Mouse (Mus musculus) liver, adult 2 months (tissue): Measurements from ENCODE around the gene Ciita. TPM values are rescaled to one million over a fixed set of nuclear protein-coding genes. Genes with fewer than 3 reads are reported as not detected.

Experiments used
- DNase-seq: peaks from one replicate; pipeline ENCODE4 v3.0.0-alpha.2; 2011; ENCODE audit warnings: low read depth, low spot score; ENCODE audit errors: extremely low read depth
- H3K27ac ChIP-seq: fragments of 200-500 bp; replicated peaks from 2 replicates; pipeline ENCODE4 v1.5.1; 2012; ENCODE audit warnings: low read depth, mild to moderate bottlenecking, control low read depth, inconsistent platforms, low read length; ENCODE audit not compliant: insufficient read depth
- H3K27me3 ChIP-seq: fragments of 200-500 bp; 2 replicates; pipeline ENCODE4 v1.6.1; 2012; ENCODE audit warnings: mild to moderate bottlenecking, moderate library complexity, low read length, inconsistent platforms; ENCODE audit not compliant: control insufficient read depth, insufficient read depth
- H3K36me3 ChIP-seq: fragments of 200-500 bp; 2 replicates; pipeline ENCODE4 v1.6.1; 2012; ENCODE audit warnings: low read length, inconsistent platforms; ENCODE audit not compliant: control insufficient read depth, insufficient read depth
- H3K4me1 ChIP-seq: fragments of 200-500 bp; 2 replicates; pipeline ENCODE4 v1.6.1; 2011; ENCODE audit warnings: low read length; ENCODE audit not compliant: control insufficient read depth, insufficient read depth
- H3K4me3 ChIP-seq: fragments of 200-500 bp; 2 replicates; pipeline ENCODE4 v1.5.1; 2011; ENCODE audit warnings: low read depth, mild to moderate bottlenecking, control low read depth, low read length, moderate library complexity; ENCODE audit not compliant: insufficient read depth
- H3K79me2 ChIP-seq: fragments of 200-500 bp; 2 replicates; pipeline ENCODE4 v1.6.1; 2012; ENCODE audit warnings: inconsistent platforms, mild to moderate bottlenecking, low read length, moderate library complexity; ENCODE audit not compliant: control insufficient read depth, insufficient read depth
- H3K9ac ChIP-seq: fragments of 200-500 bp; 2 replicates; pipeline ENCODE4 v1.6.1; 2012; ENCODE audit warnings: low read depth, mild to moderate bottlenecking, control low read depth, inconsistent platforms, low read length
- CTCF ChIP-seq: fragments of 200-500 bp; IDR thresholded peaks from 2 replicates; pipeline ENCODE4 v1.5.1; 2011; ENCODE audit warnings: low read depth, low read length, control low read depth
- POLR2A ChIP-seq: fragments of 200-500 bp; IDR thresholded peaks from 2 replicates; pipeline ENCODE4 v1.6.1; 2011; ENCODE audit warnings: low read length, control low read depth; ENCODE audit not compliant: insufficient read depth; ENCODE audit errors: extremely low read depth
- WGBS: fragments of 180-500 bp; shearing (Covaris S2); methylation state at CpG from one replicate; pipeline ENCODE4 v1.1.7; 2018; 5-methylcytosine and 5-hydroxymethylcytosine counted together
- polyA plus RNA-seq: library from polyadenylated mRNA; depleted of rRNA; stranded (reverse); fragments of >200 nt; gene quantifications from 2 replicates; pipeline ENCODE4 v1.2.3, GENCODE M21; 2012; rRNA removed
- total RNA-seq: library from RNA; depleted of rRNA; stranded (reverse); fragments of >200 nt; gene quantifications from 2 replicates; pipeline ENCODE4 v1.2.3, GENCODE M21; 2014; rRNA removed

The Ciita gene
- total RNA-seq (1.0 and 2.2 TPM in 2 replicates), polyA plus RNA-seq (0.51 and 1.1 TPM in 2 replicates)

DNA sequence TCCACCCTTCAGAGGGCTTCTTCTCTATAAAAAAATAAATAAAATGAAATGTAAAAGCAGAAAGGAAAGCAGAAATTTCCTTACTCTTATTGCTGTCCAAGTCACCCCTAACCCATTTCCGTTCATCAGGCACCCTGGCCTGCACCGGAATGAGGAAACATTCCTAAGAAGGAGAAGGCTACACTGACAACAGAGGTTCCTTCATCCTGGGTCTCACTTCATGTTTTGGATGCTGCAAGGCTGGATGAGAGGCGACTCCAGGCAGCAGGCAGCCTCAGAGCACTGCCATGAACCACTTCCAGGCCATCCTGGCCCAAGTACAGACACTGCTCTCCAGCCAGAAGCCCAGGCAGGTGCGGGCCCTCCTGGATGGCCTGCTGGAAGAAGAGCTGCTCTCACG, at the start of gene Ciita:
Gene Ciita, plus strand, starts transcription at position 203 of the 400 bp plus-strand sequence.
- peak within 1 kb of the TSS; percentile 38; the same call in 1 of the 2 replicates for H3K4me3 ChIP-seq
- H3K79me2 ChIP-seq = no peaks in the 10 kb centered on the region
- H3K9ac ChIP-seq = no peak within 1 kb of the TSS
- H3K27me3 ChIP-seq = no peaks in the 10 kb centered on the region
- no peak within 1 kb of the TSS for H3K27ac ChIP-seq
- no peak for TF ChIP-seq POLR2A
- TF ChIP-seq CTCF = no peak
- 74% methylated on average over 5 of the region's 5 CpGs for WGBS
- H3K4me1 ChIP-seq = peaks cover 4% of the 10 kb centered on the region; the same call in 1 of the 2 replicates
- H3K36me3 ChIP-seq = no peaks in the 10 kb centered on the region
- no peak for DNase-seq

DNA sequence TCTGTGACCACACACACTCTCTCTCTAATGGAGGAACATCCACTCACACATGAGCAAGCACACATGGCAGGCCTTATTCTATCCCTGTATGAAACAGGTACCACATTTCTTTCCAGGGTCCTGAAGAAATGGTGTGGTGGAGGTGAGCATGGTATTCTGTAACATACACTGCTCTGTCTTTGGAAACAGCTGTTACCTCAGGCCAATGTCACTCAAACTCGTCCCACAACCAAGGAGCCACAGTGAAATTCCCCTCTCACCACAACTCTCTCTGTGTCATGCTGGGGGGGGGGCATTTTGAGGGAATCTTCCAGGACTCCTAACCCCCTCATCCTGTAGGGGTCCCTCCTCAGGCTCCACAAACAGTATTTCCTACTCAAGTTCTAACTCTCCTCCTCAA, 47.9 kb upstream of the Ciita start:
- TF ChIP-seq POLR2A (no peak), CTCF (no peak)

DNA sequence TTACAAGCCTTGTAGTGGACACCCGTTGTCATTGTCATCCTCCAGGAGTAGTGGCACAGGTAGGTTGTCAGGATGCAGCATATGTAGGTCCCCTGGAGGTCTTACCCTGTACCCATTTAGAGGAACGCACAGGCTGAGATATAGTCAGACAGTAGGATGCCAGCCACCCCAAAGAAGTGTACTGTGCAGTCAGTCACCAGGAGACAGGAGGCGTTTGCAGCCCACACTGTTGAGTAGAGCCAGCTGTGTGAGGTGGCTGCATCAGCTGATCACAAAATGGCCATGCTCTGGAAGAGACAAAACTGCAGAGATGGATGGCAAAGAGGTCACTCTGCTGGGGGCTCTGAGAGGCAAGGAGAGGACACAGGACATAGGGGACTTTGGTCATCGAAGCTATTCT, 47.5 kb upstream of the Ciita start:
- H3K9ac ChIP-seq = no peak overlapping the region
- H3K36me3 ChIP-seq = no peaks in the 10 kb centered on the region
- H3K27me3 ChIP-seq = no peaks in the 10 kb centered on the region
- 86% methylated on average over 4 of the region's 4 CpGs for WGBS
- H3K27ac ChIP-seq = no peak overlapping the region
- H3K4me1 ChIP-seq = peaks cover 5% of the 10 kb centered on the region; the same call in 1 of the 2 replicates
- no peaks in the 10 kb centered on the region for H3K79me2 ChIP-seq
- no peak for DNase-seq
- TF ChIP-seq POLR2A (no peak), CTCF (no peak)
- H3K4me3 ChIP-seq = no peak overlapping the region

More for the DNA sequence above, 47.9 kb upstream of the Ciita start:
- H3K4me3 ChIP-seq = no peak overlapping the region
- H3K79me2 ChIP-seq = no peaks in the 10 kb centered on the region
- H3K4me1 ChIP-seq = peaks cover 5% of the 10 kb centered on the region; the same call in 1 of the 2 replicates
- H3K9ac ChIP-seq = no peak overlapping the region
- 75% methylated on average over 1 of the region's 1 CpGs for WGBS
- no peak overlapping the region for H3K27ac ChIP-seq
- DNase-seq = no peak
- no peaks in the 10 kb centered on the region for H3K36me3 ChIP-seq
- H3K27me3 ChIP-seq = no peaks in the 10 kb centered on the region

DNA sequence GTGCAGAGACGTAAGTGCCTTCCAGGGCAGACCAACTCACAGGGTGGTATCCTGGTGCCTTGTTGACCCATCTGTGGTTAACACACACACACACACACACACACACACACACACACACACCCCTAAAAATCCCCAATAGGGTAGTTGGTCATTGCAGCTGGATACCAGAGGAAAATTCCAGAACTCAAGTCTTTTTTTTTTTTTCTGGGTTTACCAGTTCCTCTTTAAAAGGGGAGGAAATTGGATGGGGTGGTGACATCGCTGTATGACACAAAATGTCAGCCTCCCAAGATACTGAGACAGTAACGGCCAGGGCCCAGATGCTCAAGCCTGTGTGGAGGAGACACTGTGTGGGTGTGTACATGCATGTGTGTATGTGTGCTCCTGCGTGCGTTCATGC, 46.5 kb upstream of the Ciita start:
- DNase-seq = peak; percentile 7
- Histone ChIP-seq H3K27me3 (no peaks in the 10 kb centered on the region), H3K27ac (no peak overlapping the region), H3K79me2 (no peaks in the 10 kb centered on the region), H3K4me1 (peaks cover 5% of the 10 kb centered on the region; the same call in 1 of the 2 replicates), H3K36me3 (no peaks in the 10 kb centered on the region), H3K4me3 (no peak overlapping the region), H3K9ac (no peak overlapping the region)
- TF ChIP-seq CTCF (no peak), POLR2A (no peak)
- 85% methylated on average over 5 of the region's 5 CpGs for WGBS

DNA sequence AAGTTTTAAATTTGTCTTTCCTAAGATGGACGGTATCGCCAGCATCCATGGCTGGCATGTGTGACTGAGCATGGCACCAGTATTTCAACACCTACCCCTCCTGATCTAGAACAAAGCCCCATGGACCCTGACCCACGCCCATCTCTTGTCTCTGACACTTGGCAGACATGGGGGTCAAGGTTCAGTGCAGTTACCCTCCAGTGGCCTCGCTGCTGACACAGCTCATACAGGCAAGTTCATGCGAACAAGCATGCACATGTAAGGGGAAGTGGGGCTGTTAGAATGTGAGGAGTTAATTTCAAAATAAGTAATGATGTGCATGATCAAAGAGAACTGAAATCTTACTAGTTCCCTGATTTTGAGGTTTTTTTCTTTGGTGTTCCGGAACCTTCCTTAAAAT, 43.7 kb upstream of the Ciita start:
- no peak overlapping the region for H3K9ac ChIP-seq
- no peak for TF ChIP-seq POLR2A
- no peak for TF ChIP-seq CTCF
- no peak overlapping the region for H3K4me3 ChIP-seq
- H3K27me3 ChIP-seq = no peaks in the 10 kb centered on the region
- peaks cover 5% of the 10 kb centered on the region; the same call in 1 of the 2 replicates for H3K4me1 ChIP-seq
- H3K27ac ChIP-seq = no peak overlapping the region
- 63% methylated on average over 6 of the region's 6 CpGs for WGBS
- H3K79me2 ChIP-seq = no peaks in the 10 kb centered on the region
- no peaks in the 10 kb centered on the region for H3K36me3 ChIP-seq
- peak; percentile 65 for DNase-seq

DNA sequence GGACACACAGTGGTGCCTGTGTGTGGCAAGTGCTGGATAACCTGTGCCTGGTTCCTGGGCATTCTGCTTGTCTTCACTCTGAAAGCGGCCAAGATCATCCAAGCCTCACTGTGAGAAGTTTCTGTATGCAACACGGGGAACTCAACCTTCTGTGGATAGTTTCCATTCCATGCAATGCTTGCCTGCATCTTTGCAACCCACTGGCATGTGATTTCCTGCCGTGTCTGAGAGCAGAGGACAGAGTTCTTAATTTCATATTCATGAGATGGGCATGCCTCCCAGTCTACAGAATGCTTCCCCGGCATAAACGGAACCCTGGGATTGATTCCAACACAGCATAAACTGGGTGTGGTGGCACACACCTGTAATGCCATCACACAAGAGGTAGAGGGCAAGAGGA, 41.8 kb upstream of the Ciita start:
- TF ChIP-seq POLR2A (no peak), CTCF (no peak)
- Histone ChIP-seq H3K4me3 (no peak overlapping the region), H3K4me1 (peaks cover 5% of the 10 kb centered on the region; the same call in 1 of the 2 replicates), H3K27me3 (no peaks in the 10 kb centered on the region), H3K79me2 (no peaks in the 10 kb centered on the region), H3K9ac (no peak overlapping the region), H3K27ac (no peak overlapping the region), H3K36me3 (no peaks in the 10 kb centered on the region)
- DNase-seq = peak; percentile 7
- 83% methylated on average over 5 of the region's 5 CpGs for WGBS
